Comparison of ENCODE assay signal across 8 mouse cellular contexts in genomic region chr3:89392871-89393311, GRCm38 (mm10). TPM values are rescaled to one million over a fixed set of nuclear protein-coding genes. Genes with fewer than 3 reads are reported as not detected.
DNase-seq lines count a peak whose midpoint lies in the region; ATAC-seq and TF ChIP-seq lines count a peak whose summit lies in the region.

No protein-coding gene starts in this region.

- H3K36me3 ChIP-seq in forebrain, embryonic 11.5 days (ENCODE audit: control insufficient read depth, insufficient read depth, low read length) = no peaks in the 10 kb centered on the region
- no peaks in the 10 kb centered on the region for H3K36me3 ChIP-seq in intestine, embryonic 14.5 days (ENCODE audit: control insufficient read depth, insufficient read depth, low read length)
- no peaks in the 10 kb centered on the region for H3K36me3 ChIP-seq in liver, embryonic 16.5 days (ENCODE audit: control insufficient read depth, insufficient read depth)

- peaks cover 2% of the 10 kb centered on the region for H3K27me3 ChIP-seq in forebrain, embryonic 11.5 days (ENCODE audit: control insufficient read depth, insufficient read depth, low read length)
- H3K27me3 ChIP-seq in intestine, embryonic 14.5 days (replicated peaks; ENCODE audit: control insufficient read depth, insufficient read depth, low read length) = no peaks in the 10 kb centered on the region
- peaks cover 31% of the 10 kb centered on the region for H3K27me3 ChIP-seq in liver, embryonic 16.5 days (ENCODE audit: control insufficient read depth, insufficient read depth, low read depth, low read length)

- intact Hi-C loops in gastrocnemius, adult 2 months (cut with DNase I) = no loop called here
- intact Hi-C loops in gastrocnemius, postnatal 14 days (cut with DNase I; ENCODE audit: low total_unique reads) = no loop called here

- WGBS in forebrain, embryonic 11.5 days = 0% methylated on average over 20 of the region's 24 CpGs
- under 1% methylated on average over 23 of the region's 24 CpGs for WGBS in intestine, embryonic 14.5 days
- WGBS in liver, embryonic 16.5 days (ENCODE audit: insufficient replicate concordance) = 0% methylated on average over 21 of the region's 24 CpGs

- no peak for ATAC-seq in forebrain, embryonic 11.5 days (replicated peaks; ENCODE audit: low FRiP score)
- no peak for ATAC-seq in intestine, embryonic 14.5 days (replicated peaks; ENCODE audit: low FRiP score, low TSS enrichment, low read depth)
- no peak for ATAC-seq in liver, embryonic 16.5 days (ENCODE audit: low read depth)

- H3K9me3 ChIP-seq in forebrain, embryonic 11.5 days (ENCODE audit: control insufficient read depth, low read length) = no peaks in the 10 kb centered on the region
- H3K9me3 ChIP-seq in intestine, embryonic 14.5 days (ENCODE audit: control insufficient read depth, low read length) = no peaks in the 10 kb centered on the region
- H3K9me3 ChIP-seq in liver, embryonic 16.5 days (replicated peaks; ENCODE audit: control insufficient read depth, low read length) = no peaks in the 10 kb centered on the region

- peak; percentile 73 for DNase-seq in gastrocnemius, adult 2 months
- no peak for DNase-seq in gastrocnemius, postnatal 14 days
- peak; percentile 59 for DNase-seq in adrenal gland, postnatal 10 days
- no peak for DNase-seq in forebrain, embryonic 11.5 days (ENCODE audit: low spot score)
- peak; percentile 73 for DNase-seq in intestine, embryonic 14.5 days (ENCODE audit: low spot score)
- DNase-seq in retina, postnatal 1 day = peak; percentile 37
- no peak for DNase-seq in right cerebral cortex, postnatal 25 days

- peak overlapping the region; percentile 99 for H3K4me2 ChIP-seq in forebrain, embryonic 11.5 days (ENCODE audit: low read depth, low read length, severe bottlenecking)
- H3K4me2 ChIP-seq in intestine, embryonic 14.5 days (ENCODE audit: low read length) = peak overlapping the region; percentile 99
- peak overlapping the region; percentile 99 for H3K4me2 ChIP-seq in liver, embryonic 16.5 days (ENCODE audit: low read depth, low read length)

- H3K27ac ChIP-seq in gastrocnemius, adult 2 months = peak overlapping the region; percentile 95
- no peak overlapping the region for H3K27ac ChIP-seq in forebrain, embryonic 11.5 days (ENCODE audit: low read depth, low read length)
- peak overlapping the region; percentile 65 for H3K27ac ChIP-seq in intestine, embryonic 14.5 days (ENCODE audit: low read depth)
- peak overlapping the region; percentile 81 for H3K27ac ChIP-seq in liver, embryonic 16.5 days (ENCODE audit: low read length)

- H3K9ac ChIP-seq in forebrain, embryonic 11.5 days (ENCODE audit: low read length) = peak overlapping the region; percentile 65
- H3K9ac ChIP-seq in intestine, embryonic 14.5 days (ENCODE audit: low read length) = peak overlapping the region; percentile 56
- peak overlapping the region; percentile 68 for H3K9ac ChIP-seq in liver, embryonic 16.5 days (ENCODE audit: low read depth, low read length)

- TF ChIP-seq CTCF in gastrocnemius, adult 2 months (IDR thresholded peaks at IDR 0.05) = no peak

- peaks cover 36% of the 10 kb centered on the region for H3K4me1 ChIP-seq in forebrain, embryonic 11.5 days (replicated peaks; ENCODE audit: control insufficient read depth, insufficient read depth, low read length)
- peaks cover 29% of the 10 kb centered on the region for H3K4me1 ChIP-seq in intestine, embryonic 14.5 days (replicated peaks; ENCODE audit: control insufficient read depth, insufficient read depth, low read length)
- peaks cover 55% of the 10 kb centered on the region for H3K4me1 ChIP-seq in liver, embryonic 16.5 days (ENCODE audit: control insufficient read depth, low read depth, low read length)

- H3K4me3 ChIP-seq in gastrocnemius, adult 2 months = peak overlapping the region; percentile 82
- H3K4me3 ChIP-seq in forebrain, embryonic 11.5 days (ENCODE audit: low read depth, low read length) = peak overlapping the region; percentile 48
- H3K4me3 ChIP-seq in intestine, embryonic 14.5 days (ENCODE audit: low read depth, low read length) = peak overlapping the region; percentile 59
- peak overlapping the region; percentile 71 for H3K4me3 ChIP-seq in liver, embryonic 16.5 days (ENCODE audit: low read depth, low read length)

RNA-seq across cellular contexts. Expression of gene Zbtb7b, which starts 1.7 kb away (rescaled TPM):
- 10 to 100 TPM; 22.8 to 33.3 TPM for total RNA-seq in gastrocnemius, adult 2 months (2021)
- 10 to 100 TPM; 18.4 to 24.0 TPM for total RNA-seq in gastrocnemius, postnatal 14 days (2021)
- 10 to 100 TPM; 62.3 to 62.4 TPM for total RNA-seq in adrenal gland, postnatal 10 days (2021)
- polyA plus RNA-seq in forebrain, embryonic 11.5 days (2014; fragmentation: Nextera tagmentation; extraction: Ambion mirVana) = 1.3 and 1.4 TPM in 2 replicates
- polyA plus RNA-seq in intestine, embryonic 14.5 days (2014; fragmentation: Nextera tagmentation; extraction: Ambion mirVana) = 4.7 and 5.3 TPM in 2 replicates
- polyA plus RNA-seq in liver, embryonic 16.5 days (2015; fragmentation: Nextera tagmentation; extraction: Ambion mirVana) = 2.4 and 2.7 TPM in 2 replicates

RNA-seq across cellular contexts. Expression of gene Lenep, which starts 9.7 kb away (rescaled TPM):
- total RNA-seq in gastrocnemius, adult 2 months (2021) = 1 to 10 TPM in 1 of 2 experiments, under 1 TPM in 1; 0.41 to 2.1 TPM
- total RNA-seq in gastrocnemius, postnatal 14 days (2021) = not detected
- under 1 TPM in 1 of 2 experiments, not detected in 1; 0.24 TPM for total RNA-seq in adrenal gland, postnatal 10 days (2021)
- polyA plus RNA-seq in forebrain, embryonic 11.5 days (2014; fragmentation: Nextera tagmentation; extraction: Ambion mirVana) = 0.91 and 1.9 TPM in 2 replicates
- not detected in 2 replicates for polyA plus RNA-seq in intestine, embryonic 14.5 days (2014; fragmentation: Nextera tagmentation; extraction: Ambion mirVana)
- not detected in 2 replicates for polyA plus RNA-seq in liver, embryonic 16.5 days (2015; fragmentation: Nextera tagmentation; extraction: Ambion mirVana)

RNA-seq across cellular contexts. Expression of gene Flad1, which starts 18.8 kb away (rescaled TPM):
- 10 to 100 TPM; 40.8 to 56.4 TPM for total RNA-seq in gastrocnemius, adult 2 months (2021)
- total RNA-seq in gastrocnemius, postnatal 14 days (2021) = 10 to 100 TPM; 30.9 to 33.4 TPM
- total RNA-seq in adrenal gland, postnatal 10 days (2021) = 10 to 100 TPM; 49.4 to 54.6 TPM
- 28.5 and 31.9 TPM in 2 replicates for polyA plus RNA-seq in forebrain, embryonic 11.5 days (2014; fragmentation: Nextera tagmentation; extraction: Ambion mirVana)
- 28.3 and 28.7 TPM in 2 replicates for polyA plus RNA-seq in intestine, embryonic 14.5 days (2014; fragmentation: Nextera tagmentation; extraction: Ambion mirVana)
- polyA plus RNA-seq in liver, embryonic 16.5 days (2015; fragmentation: Nextera tagmentation; extraction: Ambion mirVana) = 14.9 and 15.1 TPM in 2 replicates

RNA-seq across cellular contexts. Expression of gene Cks1b, which starts 25.3 kb away (rescaled TPM):
- total RNA-seq in gastrocnemius, adult 2 months (2021) = 1 to 10 TPM; 1.8 to 2.5 TPM
- total RNA-seq in gastrocnemius, postnatal 14 days (2021) = 10 to 100 TPM in 1 of 2 experiments, 1 to 10 TPM in 1; 9.6 to 14.4 TPM
- total RNA-seq in adrenal gland, postnatal 10 days (2021) = 10 to 100 TPM; 39.8 to 43.2 TPM
- polyA plus RNA-seq in forebrain, embryonic 11.5 days (2014; fragmentation: Nextera tagmentation; extraction: Ambion mirVana) = 491 and 495 TPM in 2 replicates
- 510 and 525 TPM in 2 replicates for polyA plus RNA-seq in intestine, embryonic 14.5 days (2014; fragmentation: Nextera tagmentation; extraction: Ambion mirVana)
- 176 and 206 TPM in 2 replicates for polyA plus RNA-seq in liver, embryonic 16.5 days (2015; fragmentation: Nextera tagmentation; extraction: Ambion mirVana)

RNA-seq across cellular contexts. Expression of gene Shc1, which starts 25.4 kb away (rescaled TPM):
- 10 to 100 TPM; 15.0 to 17.2 TPM for total RNA-seq in gastrocnemius, adult 2 months (2021)
- total RNA-seq in gastrocnemius, postnatal 14 days (2021) = 10 to 100 TPM; 35.9 to 38.8 TPM
- total RNA-seq in adrenal gland, postnatal 10 days (2021) = 100 to 1,000 TPM in 1 of 2 experiments, 10 to 100 TPM in 1; 94.4 to 108 TPM
- 30.9 and 31.6 TPM in 2 replicates for polyA plus RNA-seq in forebrain, embryonic 11.5 days (2014; fragmentation: Nextera tagmentation; extraction: Ambion mirVana)
- polyA plus RNA-seq in intestine, embryonic 14.5 days (2014; fragmentation: Nextera tagmentation; extraction: Ambion mirVana) = 65.1 and 71.4 TPM in 2 replicates
- polyA plus RNA-seq in liver, embryonic 16.5 days (2015; fragmentation: Nextera tagmentation; extraction: Ambion mirVana) = 43.2 and 46.0 TPM in 2 replicates

Comparison
In these comparisons a context has a peak if more than half of its experiments do, and no peak if none do; other contexts are left out.
1. DNase-seq: peak in gastrocnemius, adult 2 months (single experiment), adrenal gland, postnatal 10 days (single experiment), intestine, embryonic 14.5 days (single experiment) and retina, postnatal 1 day (single experiment); none in gastrocnemius, postnatal 14 days (single experiment), forebrain, embryonic 11.5 days (single experiment) and right cerebral cortex, postnatal 25 days (single experiment).
2. Peak in every context shown above with its lines, with median percentiles within 50 percentile points of each other: H3K4me3 ChIP-seq, H3K4me2 ChIP-seq and H3K9ac ChIP-seq.